Mouse (Mus musculus) bone marrow, adult 2 months (tissue): ENCODE measurements at regions not wholly inside any gene's neighbourhood (a gene's known extent, or its start where the extent isn't known, plus 50 kb on each side); places are given as distances from the start of the nearest gene placed in this dataset.

Source experiments
- CTCF ChIP-seq: fragments of 200-500 bp; IDR thresholded peaks from 2 replicates; pipeline ENCODE4 v1.5.1; 2011; ENCODE audit warnings: low read length, control low read depth; ENCODE audit not compliant: control insufficient read depth, insufficient read depth
- POLR2A ChIP-seq: fragments of 200-500 bp; IDR thresholded peaks from 2 replicates; pipeline ENCODE4 v1.6.1; 2011; ENCODE audit warnings: low read depth, mild to moderate bottlenecking, control low read depth, low read length, borderline replicate concordance; ENCODE audit not compliant: control insufficient read depth

GRCm38 (mm10) chr8:127982165-127982564, 376.2 kb upstream of the Nrp1 start:
- TF ChIP-seq CTCF: no peak
- no peak for TF ChIP-seq POLR2A
